Mouse (Mus musculus) small intestine, adult 2 months (tissue): ENCODE measurements around the gene Shroom2.

Experiments
- CTCF ChIP-seq: fragments of 200-500 bp; IDR thresholded peaks from 2 replicates; pipeline ENCODE4 v1.5.1; 2012; ENCODE audit warnings: low read depth, mild to moderate bottlenecking, control low read depth, inconsistent platforms, low read length, moderate library complexity, mixed read lengths; ENCODE audit not compliant: insufficient replicate concordance, insufficient read length; ENCODE audit errors: extremely low read depth
- POLR2A ChIP-seq: fragments of 200-500 bp; IDR thresholded peaks from 2 replicates; pipeline ENCODE4 v1.6.1; 2012; ENCODE audit warnings: low read depth, mild to moderate bottlenecking, control low read depth, inconsistent platforms, low read length, moderate library complexity

DNA sequence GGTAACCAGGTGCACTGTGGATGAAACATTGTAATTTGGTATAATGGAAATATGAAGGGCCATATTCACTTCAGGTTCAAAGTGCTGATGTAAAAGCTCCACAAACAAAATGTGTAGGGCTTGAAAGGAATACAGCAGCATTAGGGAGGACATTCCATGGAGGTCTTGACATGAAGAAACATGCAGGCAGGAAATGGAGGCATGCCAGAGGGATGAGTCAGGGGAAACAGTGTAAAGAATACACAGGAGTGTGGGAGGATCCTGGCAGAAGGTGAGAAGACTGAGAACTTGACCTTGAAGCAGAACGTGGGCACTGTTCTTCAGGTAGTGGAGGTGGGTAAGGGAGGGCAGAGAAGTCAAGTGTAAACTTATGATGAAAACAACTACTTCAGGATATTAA, 65.6 kb downstream of the Shroom2 start:
- TF ChIP-seq CTCF, result no peak
- TF ChIP-seq POLR2A, result no peak
